Mouse (Mus musculus): Measurements from ENCODE around the gene Tmem164. TPM values are rescaled to one million over a fixed set of nuclear protein-coding genes. Genes with fewer than 3 reads are reported as not detected.

Gene Tmem164
- polyA plus RNA-seq, 1 experiment from 2014 or later = 39.6 TPM

DNA sequence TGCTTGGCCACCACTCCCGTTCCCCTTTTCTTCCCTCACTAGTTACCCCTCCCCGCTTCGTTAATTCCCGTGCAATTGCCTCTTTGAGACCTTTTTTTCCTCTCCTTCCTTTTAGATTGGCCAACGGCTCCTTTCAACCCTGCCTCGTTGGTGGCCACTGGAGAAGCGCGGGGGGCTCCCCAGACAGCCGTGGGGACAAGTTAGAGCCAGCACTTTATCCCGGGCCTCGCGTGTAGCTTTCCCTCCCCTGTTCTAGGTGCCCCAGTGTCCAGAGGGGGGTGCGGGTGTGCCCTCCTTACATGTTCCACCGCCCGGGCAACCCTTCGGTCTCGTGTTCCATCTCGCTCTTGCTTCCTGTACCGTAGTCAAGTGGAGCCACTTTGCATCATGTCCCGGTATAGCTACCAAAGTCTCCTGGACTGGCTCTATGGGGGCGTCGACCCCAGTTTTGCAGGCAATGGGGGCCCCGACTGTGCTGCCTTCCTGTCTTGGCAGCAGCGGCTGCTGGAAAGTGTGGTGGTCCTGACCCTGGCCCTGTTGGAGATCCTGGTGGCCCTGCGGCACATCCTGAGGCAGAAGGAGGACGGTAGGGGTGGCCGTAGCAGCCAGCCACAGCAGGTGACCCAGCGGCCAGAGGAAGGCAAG lies 1.1 kb downstream of the Tmem164 start:
- ATAC-seq (ENCODE audit: insufficient read depth, low FRiP score, low TSS enrichment) = no peak
- Histone ChIP-seq H3K4me1 (ENCODE audit: control insufficient read depth, insufficient read depth, low read length) (peaks cover 4% of the 10 kb centered on the region; the same call in 1 of the 2 replicates), H3K9me3 (ENCODE audit: control insufficient read depth, low read length) (no peaks in the 10 kb centered on the region), H3K27ac (ENCODE audit: low read depth, low read length) (peak overlapping the region; percentile 3; the same call in 1 of the 2 replicates), H3K36me3 (ENCODE audit: control insufficient read depth, insufficient read depth, low read length) (no peaks in the 10 kb centered on the region), H3K9ac (ENCODE audit: low read length) (peak overlapping the region; percentile 71), H3K4me2 (ENCODE audit: low read depth) (peak overlapping the region; percentile 65), H3K4me3 (ENCODE audit: low read depth, low read length) (peak overlapping the region; percentile 52), H3K27me3 (ENCODE audit: control insufficient read depth, insufficient read depth, low read length) (peaks cover 8% of the 10 kb centered on the region; the same call in 1 of the 2 replicates)
- no peak for DNase-seq (ENCODE audit: low spot score)
- 19% methylated on average over 28 of the region's 28 CpGs for WGBS

GRCm38 (mm10) chrX:142682990-142683389 lies 1.8 kb downstream of the Tmem164 start:
- Histone ChIP-seq H3K27ac (ENCODE audit: low read depth, low read length) (no peak overlapping the region; the same call in 1 of the 2 replicates), H3K27me3 (ENCODE audit: control insufficient read depth, insufficient read depth, low read length) (peaks cover 6% of the 10 kb centered on the region; the same call in 1 of the 2 replicates), H3K4me1 (ENCODE audit: control insufficient read depth, insufficient read depth, low read length) (peaks cover 4% of the 10 kb centered on the region; the same call in 1 of the 2 replicates), H3K9ac (ENCODE audit: low read length) (peak overlapping the region; percentile 71), H3K4me2 (ENCODE audit: low read depth) (peak overlapping the region; percentile 65), H3K36me3 (ENCODE audit: control insufficient read depth, insufficient read depth, low read length) (no peaks in the 10 kb centered on the region), H3K4me3 (ENCODE audit: low read depth, low read length) (peak overlapping the region; percentile 52), H3K9me3 (ENCODE audit: control insufficient read depth, low read length) (no peaks in the 10 kb centered on the region)
- no peak for ATAC-seq (ENCODE audit: insufficient read depth, low FRiP score, low TSS enrichment)
- WGBS = 32% methylated on average over 5 of the region's 5 CpGs
- no peak for DNase-seq (ENCODE audit: low spot score)

DNA sequence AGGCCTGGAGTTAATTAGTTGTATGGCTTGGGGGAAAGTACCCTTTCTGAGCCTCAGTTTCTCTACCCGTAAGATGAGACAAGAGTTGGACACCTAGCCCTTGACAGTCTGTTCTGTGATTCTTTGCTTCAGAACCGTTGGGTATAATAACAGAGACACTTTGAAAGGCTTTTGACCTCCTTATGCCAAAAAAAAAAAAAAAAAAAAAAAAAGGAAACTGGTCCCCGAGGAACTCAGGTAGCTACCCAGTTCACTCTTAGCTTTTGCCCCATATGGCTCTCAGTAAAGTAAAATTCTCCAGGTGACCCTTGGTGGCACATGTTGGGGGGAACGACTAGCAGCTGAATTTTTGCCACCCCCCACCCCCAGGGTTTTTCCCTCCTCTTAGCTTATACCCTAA lies 3.5 kb downstream of the Tmem164 start:
- no peak overlapping the region for H3K9ac ChIP-seq (ENCODE audit: low read length)
- H3K4me2 ChIP-seq (ENCODE audit: low read depth) = peak overlapping the region; percentile 65
- no peaks in the 10 kb centered on the region for H3K36me3 ChIP-seq (ENCODE audit: control insufficient read depth, insufficient read depth, low read length)
- WGBS = 29% methylated on average over 4 of the region's 4 CpGs
- ATAC-seq (ENCODE audit: insufficient read depth, low FRiP score, low TSS enrichment) (no peak), DNase-seq (ENCODE audit: low spot score) (no peak)
- no peaks in the 10 kb centered on the region for H3K9me3 ChIP-seq (ENCODE audit: control insufficient read depth, low read length)
- peaks cover 4% of the 10 kb centered on the region; the same call in 1 of the 2 replicates for H3K4me1 ChIP-seq (ENCODE audit: control insufficient read depth, insufficient read depth, low read length)
- H3K4me3 ChIP-seq (ENCODE audit: low read depth, low read length) = no peak overlapping the region
- peaks cover 6% of the 10 kb centered on the region; the same call in 1 of the 2 replicates for H3K27me3 ChIP-seq (ENCODE audit: control insufficient read depth, insufficient read depth, low read length)
- H3K27ac ChIP-seq (ENCODE audit: low read depth, low read length) = no peak overlapping the region

DNA sequence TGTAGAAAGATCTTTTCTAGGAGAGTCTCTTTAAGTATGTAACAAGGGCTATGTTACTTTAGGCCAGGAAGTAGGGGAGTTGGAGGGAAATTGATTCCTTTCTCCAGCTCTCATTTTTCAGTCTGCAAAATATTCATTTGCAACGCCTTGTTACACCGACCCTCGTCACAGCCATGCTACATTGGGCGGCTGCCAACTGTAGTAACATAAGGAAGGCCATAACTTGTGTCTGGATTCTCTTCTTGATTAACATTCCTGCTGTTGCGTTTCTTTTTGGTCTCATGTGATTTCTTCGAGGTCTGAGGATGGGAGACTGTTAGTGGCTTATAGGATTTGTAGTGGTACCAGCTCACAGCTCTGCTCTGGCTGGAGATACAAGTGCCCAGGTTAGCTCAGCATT lies 4.5 kb downstream of the Tmem164 start:
- no peaks in the 10 kb centered on the region for H3K36me3 ChIP-seq (ENCODE audit: control insufficient read depth, insufficient read depth, low read length)
- no peaks in the 10 kb centered on the region for H3K9me3 ChIP-seq (ENCODE audit: control insufficient read depth, low read length)
- DNase-seq (ENCODE audit: low spot score) (no peak), ATAC-seq (ENCODE audit: insufficient read depth, low FRiP score, low TSS enrichment) (no peak)
- no peak overlapping the region for H3K9ac ChIP-seq (ENCODE audit: low read length)
- no peak overlapping the region for H3K27ac ChIP-seq (ENCODE audit: low read depth, low read length)
- peak overlapping the region; percentile 12 for H3K4me2 ChIP-seq (ENCODE audit: low read depth)
- 50% methylated on average over 6 of the region's 6 CpGs for WGBS
- peaks cover 4% of the 10 kb centered on the region; the same call in 1 of the 2 replicates for H3K4me1 ChIP-seq (ENCODE audit: control insufficient read depth, insufficient read depth, low read length)
- H3K4me3 ChIP-seq (ENCODE audit: low read depth, low read length) = no peak overlapping the region
- H3K27me3 ChIP-seq (ENCODE audit: control insufficient read depth, insufficient read depth, low read length) = 0 out of 2 replicates have a peak, but pooled peaks cover 1% of the 10 kb centered on the region

DNA sequence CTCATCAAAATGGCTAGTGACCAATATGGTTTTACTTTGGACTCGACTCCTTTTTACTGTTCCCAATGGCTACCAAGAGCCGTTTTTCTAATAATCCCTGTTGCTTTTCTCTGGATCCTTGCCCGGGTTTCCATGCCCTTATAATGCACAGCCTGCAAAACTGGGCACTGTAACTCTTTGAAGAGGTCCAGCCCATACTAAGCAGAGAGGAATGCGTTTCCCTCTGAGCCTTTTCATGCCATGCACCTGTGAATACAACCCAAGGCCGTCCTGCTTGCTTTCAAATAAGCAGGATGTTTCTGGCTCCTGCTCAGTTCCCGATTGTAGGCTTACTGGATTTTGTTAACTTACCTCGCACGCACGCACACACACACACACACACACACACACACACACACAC lies 7.3 kb downstream of the Tmem164 start:
- DNase-seq (ENCODE audit: low spot score) (no peak), ATAC-seq (ENCODE audit: insufficient read depth, low FRiP score, low TSS enrichment) (no peak)
- 78% methylated on average over 9 of the region's 9 CpGs for WGBS
- Histone ChIP-seq H3K4me2 (ENCODE audit: low read depth) (no peak overlapping the region), H3K36me3 (ENCODE audit: control insufficient read depth, insufficient read depth, low read length) (no peaks in the 10 kb centered on the region), H3K4me3 (ENCODE audit: low read depth, low read length) (no peak overlapping the region), H3K27ac (ENCODE audit: low read depth, low read length) (no peak overlapping the region), H3K27me3 (ENCODE audit: control insufficient read depth, insufficient read depth, low read length) (no peaks in the 10 kb centered on the region), H3K9me3 (ENCODE audit: control insufficient read depth, low read length) (no peaks in the 10 kb centered on the region), H3K9ac (ENCODE audit: low read length) (no peak overlapping the region), H3K4me1 (ENCODE audit: control insufficient read depth, insufficient read depth, low read length) (peaks cover 4% of the 10 kb centered on the region; the same call in 1 of the 2 replicates)

- Histone ChIP-seq H3K9me3 (ENCODE audit: control insufficient read depth, low read length) (no peaks in the 10 kb centered on the region), H3K27ac (ENCODE audit: low read depth, low read length) (no peak overlapping the region), H3K36me3 (ENCODE audit: control insufficient read depth, insufficient read depth, low read length) (no peaks in the 10 kb centered on the region; the same call in 1 of the 2 replicates), H3K27me3 (ENCODE audit: control insufficient read depth, insufficient read depth, low read length) (0 out of 2 replicates have a peak, but pooled peaks cover 3% of the 10 kb centered on the region), H3K4me3 (ENCODE audit: low read depth, low read length) (no peak overlapping the region), H3K4me1 (ENCODE audit: control insufficient read depth, insufficient read depth, low read length) (no peaks in the 10 kb centered on the region), H3K4me2 (ENCODE audit: low read depth) (no peak overlapping the region), H3K9ac (ENCODE audit: low read length) (no peak overlapping the region)
- WGBS = 69% methylated on average over 2 of the region's 2 CpGs
- ATAC-seq (ENCODE audit: insufficient read depth, low FRiP score, low TSS enrichment) (no peak), DNase-seq (ENCODE audit: low spot score) (no peak)
Measured at GRCm38 (mm10) chrX:142693256-142693655, 12.1 kb downstream of the Tmem164 start.

GRCm38 (mm10) chrX:142694338-142694737 lies 13.1 kb downstream of the Tmem164 start:
- H3K4me1 ChIP-seq (ENCODE audit: control insufficient read depth, insufficient read depth, low read length) = no peaks in the 10 kb centered on the region
- H3K27ac ChIP-seq (ENCODE audit: low read depth, low read length) = no peak overlapping the region
- no peak overlapping the region for H3K4me2 ChIP-seq (ENCODE audit: low read depth)
- ATAC-seq (ENCODE audit: insufficient read depth, low FRiP score, low TSS enrichment) (no peak), DNase-seq (ENCODE audit: low spot score) (no peak)
- H3K36me3 ChIP-seq (ENCODE audit: control insufficient read depth, insufficient read depth, low read length) = no peaks in the 10 kb centered on the region; the same call in 1 of the 2 replicates
- 0 out of 2 replicates have a peak, but pooled peaks cover 3% of the 10 kb centered on the region for H3K27me3 ChIP-seq (ENCODE audit: control insufficient read depth, insufficient read depth, low read length)
- H3K9ac ChIP-seq (ENCODE audit: low read length) = no peak overlapping the region
- H3K9me3 ChIP-seq (ENCODE audit: control insufficient read depth, low read length) = no peaks in the 10 kb centered on the region
- 91% methylated on average over 7 of the region's 7 CpGs for WGBS
- no peak overlapping the region for H3K4me3 ChIP-seq (ENCODE audit: low read depth, low read length)

DNA sequence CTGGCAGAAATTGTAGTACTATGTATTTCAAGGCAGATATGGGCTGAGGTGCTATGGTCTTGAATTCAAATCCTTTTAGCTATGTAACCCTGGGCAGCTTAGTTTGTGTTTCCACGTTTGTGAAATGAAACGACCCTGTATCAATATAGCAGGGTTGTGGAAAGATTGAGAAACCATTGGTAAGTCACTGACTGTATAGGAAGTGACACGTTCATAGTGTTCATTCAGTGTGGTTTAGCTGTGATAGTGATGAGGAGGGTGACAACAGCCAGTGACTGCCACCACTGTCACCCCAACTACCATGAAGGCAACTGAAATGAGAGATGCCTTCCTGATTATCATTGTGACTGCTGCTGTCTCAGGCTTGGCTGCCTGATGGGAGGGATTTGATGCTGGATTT lies 13.7 kb downstream of the Tmem164 start:
- no peaks in the 10 kb centered on the region; the same call in 1 of the 2 replicates for H3K36me3 ChIP-seq (ENCODE audit: control insufficient read depth, insufficient read depth, low read length)
- no peaks in the 10 kb centered on the region for H3K9me3 ChIP-seq (ENCODE audit: control insufficient read depth, low read length)
- DNase-seq (ENCODE audit: low spot score) = no peak
- no peak for ATAC-seq (ENCODE audit: insufficient read depth, low FRiP score, low TSS enrichment)
- 0 out of 2 replicates have a peak, but pooled peaks cover 3% of the 10 kb centered on the region for H3K27me3 ChIP-seq (ENCODE audit: control insufficient read depth, insufficient read depth, low read length)
- no peak overlapping the region for H3K9ac ChIP-seq (ENCODE audit: low read length)
- no peak overlapping the region for H3K4me3 ChIP-seq (ENCODE audit: low read depth, low read length)
- 85% methylated on average over 3 of the region's 3 CpGs for WGBS
- H3K27ac ChIP-seq (ENCODE audit: low read depth, low read length) = no peak overlapping the region
- no peaks in the 10 kb centered on the region for H3K4me1 ChIP-seq (ENCODE audit: control insufficient read depth, insufficient read depth, low read length)
- no peak overlapping the region for H3K4me2 ChIP-seq (ENCODE audit: low read depth)

- Histone ChIP-seq H3K4me3 (ENCODE audit: low read depth, low read length) (no peak overlapping the region), H3K4me2 (ENCODE audit: low read depth) (no peak overlapping the region), H3K4me1 (ENCODE audit: control insufficient read depth, insufficient read depth, low read length) (no peaks in the 10 kb centered on the region), H3K36me3 (ENCODE audit: control insufficient read depth, insufficient read depth, low read length) (no peaks in the 10 kb centered on the region; the same call in 1 of the 2 replicates), H3K27ac (ENCODE audit: low read depth, low read length) (no peak overlapping the region), H3K9ac (ENCODE audit: low read length) (no peak overlapping the region), H3K9me3 (ENCODE audit: control insufficient read depth, low read length) (no peaks in the 10 kb centered on the region), H3K27me3 (ENCODE audit: control insufficient read depth, insufficient read depth, low read length) (0 out of 2 replicates have a peak, but pooled peaks cover 3% of the 10 kb centered on the region)
- no peak for ATAC-seq (ENCODE audit: insufficient read depth, low FRiP score, low TSS enrichment)
- no peak for DNase-seq (ENCODE audit: low spot score)
- WGBS = 81% methylated on average over 11 of the region's 11 CpGs
Measured at GRCm38 (mm10) chrX:142696789-142697188, 15.6 kb downstream of the Tmem164 start.
